Mouse (Mus musculus) myocyte (in vitro differentiated cells): ENCODE measurements around the gene Jdp2. TPM values are rescaled to one million over a fixed set of nuclear protein-coding genes. Genes with fewer than 3 reads are reported as not detected.

Experiments
- H3K27me3 ChIP-seq: one replicate; pipeline ENCODE4 v1.6.1; 2011; ENCODE audit not compliant: control insufficient read depth, insufficient read depth, insufficient read length
- H3K36me3 ChIP-seq: one replicate; pipeline ENCODE4 v1.6.1; 2011; ENCODE audit not compliant: control insufficient read depth, insufficient read depth
- H3K4me2 ChIP-seq: one replicate; pipeline ENCODE4 v1.6.1; 2011; ENCODE audit warnings: low read depth, control low read depth
- H3K4me3 ChIP-seq: one replicate; pipeline ENCODE4 v1.5.1; 2011; ENCODE audit warnings: mild to moderate bottlenecking, control low read depth, moderate library complexity
- H3K79me2 ChIP-seq: one replicate; pipeline ENCODE4 v1.6.1; 2011; ENCODE audit not compliant: control insufficient read depth, insufficient read depth
- H3ac ChIP-seq: one replicate; pipeline ENCODE4 v1.6.1; 2011; ENCODE audit not compliant: control insufficient read depth, insufficient read length
- CEBPB ChIP-seq: IDR thresholded peaks from 2 replicates; pipeline ENCODE4 v1.6.1; 2011; ENCODE audit warnings: mild to moderate bottlenecking, moderate library complexity; ENCODE audit not compliant: poor library complexity, insufficient read depth, severe bottlenecking
- E2F4 ChIP-seq: IDR thresholded peaks from one replicate; pipeline ENCODE4 v1.6.1; 2011; ENCODE audit warnings: mild to moderate bottlenecking, control low read depth, moderate library complexity; ENCODE audit not compliant: insufficient read depth
- MAX ChIP-seq: IDR thresholded peaks from one replicate; pipeline ENCODE4 v1.6.1; 2011; ENCODE audit warnings: low read depth, mild to moderate bottlenecking, control low read depth
- MYOD1 ChIP-seq, 3 experiments: IDR thresholded peaks; one replicate each; pipeline ENCODE4 v1.6.1; 2011; ENCODE audit warnings: control low read depth in 2 of 3, low read depth in 2 of 3, mild to moderate bottlenecking in 2 of 3, moderate library complexity in 1 of 3; ENCODE audit not compliant: insufficient read length in 2 of 3, control insufficient read depth in 1 of 3
- MYOG ChIP-seq, 3 experiments: IDR thresholded peaks; one replicate each; pipeline ENCODE4 v1.6.1; 2011; ENCODE audit warnings: control low read depth in 2 of 3, low read depth in 2 of 3, mild to moderate bottlenecking in 2 of 3; ENCODE audit not compliant: insufficient read length in 2 of 3, control insufficient read depth in 1 of 3, insufficient read depth in 1 of 3
- POLR2A ChIP-seq: IDR thresholded peaks from one replicate; pipeline ENCODE4 v1.6.1; 2011; ENCODE audit warnings: low read depth, mild to moderate bottlenecking, control low read depth, moderate library complexity; ENCODE audit not compliant: insufficient read length
- POLR2AphosphoS2 ChIP-seq: IDR thresholded peaks from one replicate; pipeline ENCODE4 v1.6.1; 2011; ENCODE audit warnings: low read depth, control low read depth; ENCODE audit not compliant: insufficient read length
- REST ChIP-seq: IDR thresholded peaks from one replicate; pipeline ENCODE4 v1.6.1; 2011; ENCODE audit warnings: mild to moderate bottlenecking, control low read depth, moderate library complexity; ENCODE audit not compliant: insufficient read depth, insufficient read length
- SRF ChIP-seq: IDR thresholded peaks from one replicate; pipeline ENCODE4 v1.6.1; 2011; ENCODE audit warnings: low read depth; ENCODE audit not compliant: control insufficient read depth, insufficient read length
- TCF12 ChIP-seq: IDR thresholded peaks from one replicate; pipeline ENCODE4 v1.6.1; 2011; ENCODE audit warnings: mild to moderate bottlenecking, control low read depth; ENCODE audit not compliant: poor library complexity, insufficient read depth, severe bottlenecking
- TCF3 ChIP-seq: IDR thresholded peaks from one replicate; pipeline ENCODE4 v1.6.1; 2011; ENCODE audit warnings: low read depth, control low read depth; ENCODE audit not compliant: insufficient read length
- USF1 ChIP-seq: IDR thresholded peaks from one replicate; pipeline ENCODE4 v1.6.1; 2011; ENCODE audit warnings: low read depth, mild to moderate bottlenecking, control low read depth, moderate library complexity
- polyA plus RNA-seq: library from polyadenylated mRNA; unstranded; fragments of >200 nt; fragmentation: generic; extraction: Trizol; gene quantifications from one replicate; pipeline ENCODE4 v1.2.1, GENCODE M21; 2012; ENCODE audit warnings: missing spikeins

Gene Jdp2
- 72.9 TPM for polyA plus RNA-seq

DNA sequence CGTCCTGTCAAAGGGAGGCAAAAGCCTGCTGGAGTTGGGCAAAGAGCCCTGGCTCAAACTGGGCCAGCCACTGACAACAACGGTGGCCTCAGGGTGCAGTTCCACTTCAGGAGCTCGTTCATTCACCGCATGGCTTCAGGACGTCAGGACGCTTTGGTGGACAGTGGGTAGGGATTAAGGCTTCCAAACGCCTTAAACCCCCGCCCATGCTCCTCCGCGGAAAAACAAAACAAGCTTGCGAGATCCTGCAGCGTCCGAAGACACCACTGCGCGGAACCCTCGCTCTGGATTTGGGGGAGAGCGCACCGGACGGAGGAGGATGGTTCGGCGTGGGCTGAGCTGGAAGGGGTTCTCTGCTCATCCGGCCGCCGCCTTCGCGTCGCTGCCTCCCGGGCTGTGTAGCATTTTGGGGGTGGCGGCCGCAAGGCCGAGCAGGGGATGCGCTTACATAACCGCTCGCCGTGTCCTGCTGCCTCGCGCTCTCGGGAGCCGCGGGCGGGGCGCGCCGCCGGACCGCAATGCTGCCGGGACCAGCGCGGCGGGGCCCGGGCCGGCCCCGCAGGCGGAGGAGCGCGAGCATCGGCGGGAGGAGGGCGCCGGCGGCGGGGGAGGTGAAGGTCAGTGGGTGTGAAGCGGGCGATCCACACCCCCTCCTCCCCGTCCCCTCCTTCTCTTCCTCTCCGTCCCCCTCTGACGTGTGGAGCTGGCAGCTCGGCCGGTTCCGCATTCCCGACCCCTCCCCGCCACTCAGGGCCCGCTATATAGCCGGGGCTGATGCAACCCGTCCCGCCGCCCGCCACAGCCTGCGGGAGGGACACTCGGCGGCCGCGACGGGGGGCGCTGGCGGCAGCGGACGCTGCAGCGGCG is at the start of gene Jdp2:
Gene Jdp2 (plus strand): TSS at position 417 of the 867 bp plus-strand sequence.
- Histone ChIP-seq H3K4me2 (peak within 1 kb of the TSS; percentile 99), H3ac (peak within 1 kb of the TSS; percentile 93), H3K4me3 (peak within 1 kb of the TSS; percentile 95), H3K27me3 (no peaks in the 10 kb centered on the region), H3K36me3 (no peaks in the 10 kb centered on the region), H3K79me2 (peaks cover 39% of the 10 kb centered on the region)
- TF ChIP-seq SRF: no peak
- TF ChIP-seq MYOD1 (IDR thresholded peaks at IDR 0.05; ENCODE audit: control insufficient read depth in 1 of 3, insufficient read length in 2 of 3, low read depth in 2 of 3): peak in 2 of 3 experiments; percentile 2 to 3
- TF ChIP-seq TCF12: no peak
- TF ChIP-seq CEBPB: peak; percentile 62; the same call in 1 of the 2 replicates
- TF ChIP-seq MAX: no peak
- TF ChIP-seq TCF3: no peak
- TF ChIP-seq E2F4: no peak
- TF ChIP-seq POLR2A: peak; percentile 68
- TF ChIP-seq USF1: no peak
- peak in 1 of 3 experiments; percentile 26 for TF ChIP-seq MYOG (IDR thresholded peaks at IDR 0.05; ENCODE audit: control insufficient read depth in 1 of 3, insufficient read depth in 1 of 3, insufficient read length in 2 of 3, low read depth in 2 of 3)
- TF ChIP-seq POLR2AphosphoS2: peak; percentile 64

DNA sequence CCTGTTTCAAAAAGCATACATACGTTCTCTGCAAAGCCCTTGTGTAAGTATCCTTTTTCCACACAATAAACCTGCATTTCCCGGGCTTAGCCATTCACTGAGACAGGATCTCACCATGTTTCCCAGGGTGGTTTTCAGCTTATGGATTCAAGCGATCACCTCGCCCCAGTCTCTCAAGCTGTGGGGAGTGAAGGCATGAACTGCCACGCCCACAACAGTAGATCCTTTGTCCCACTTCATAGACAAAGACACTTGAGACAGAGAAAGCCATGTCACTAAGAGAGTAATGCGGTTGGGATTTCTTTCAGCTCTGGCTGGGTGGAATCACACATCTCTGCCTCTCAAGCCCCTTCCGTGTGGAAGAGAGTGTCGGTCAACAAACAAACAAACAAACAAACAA is 49.2 kb upstream of the Jdp2 start:
- no peak for TF ChIP-seq POLR2A
- TF ChIP-seq MAX: no peak
- TF ChIP-seq MYOD1 (IDR thresholded peaks at IDR 0.05; ENCODE audit: control insufficient read depth in 1 of 3, insufficient read length in 2 of 3, low read depth in 2 of 3): no peak
- no peak for TF ChIP-seq USF1
- no peak for TF ChIP-seq TCF12
- no peak for TF ChIP-seq REST
- no peak for TF ChIP-seq POLR2AphosphoS2
- TF ChIP-seq MYOG (IDR thresholded peaks at IDR 0.05; ENCODE audit: control insufficient read depth in 1 of 3, insufficient read depth in 1 of 3, insufficient read length in 2 of 3, low read depth in 2 of 3): no peak
- no peak for TF ChIP-seq SRF
- no peak for TF ChIP-seq CEBPB
- no peak for TF ChIP-seq TCF3
- no peak for TF ChIP-seq E2F4
- Histone ChIP-seq H3ac (no peak overlapping the region), H3K4me2 (no peak overlapping the region), H3K4me3 (no peak overlapping the region), H3K36me3 (no peaks in the 10 kb centered on the region), H3K79me2 (no peaks in the 10 kb centered on the region), H3K27me3 (no peaks in the 10 kb centered on the region)

DNA sequence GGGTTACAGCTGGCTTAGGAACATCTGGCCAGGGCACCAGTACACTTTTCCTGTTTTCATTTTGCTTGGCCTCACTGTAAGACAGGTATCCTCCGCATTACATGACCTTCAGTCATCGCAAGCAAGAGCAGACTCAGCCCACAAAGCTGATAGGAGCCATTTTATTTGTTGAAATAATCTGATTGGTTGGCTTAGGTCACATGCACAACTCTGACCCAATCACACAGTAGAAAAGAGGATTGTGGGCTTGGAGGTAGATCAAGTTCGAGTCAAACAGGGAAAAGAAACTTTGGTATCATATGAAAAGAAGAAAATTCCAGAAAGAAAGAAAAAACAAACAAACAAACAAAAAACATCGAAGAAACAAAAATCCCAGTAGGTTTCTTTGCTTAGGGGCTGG is 48.4 kb upstream of the Jdp2 start:
- H3K4me3 ChIP-seq: no peak overlapping the region
- no peak overlapping the region for H3ac ChIP-seq
- H3K79me2 ChIP-seq: no peaks in the 10 kb centered on the region
- H3K27me3 ChIP-seq: no peaks in the 10 kb centered on the region
- no peaks in the 10 kb centered on the region for H3K36me3 ChIP-seq
- H3K4me2 ChIP-seq: no peak overlapping the region
- no peak for TF ChIP-seq REST
- no peak for TF ChIP-seq MYOD1 (IDR thresholded peaks at IDR 0.05; ENCODE audit: control insufficient read depth in 1 of 3, insufficient read length in 2 of 3, low read depth in 2 of 3)
- TF ChIP-seq MYOG (IDR thresholded peaks at IDR 0.05; ENCODE audit: control insufficient read depth in 1 of 3, insufficient read depth in 1 of 3, insufficient read length in 2 of 3, low read depth in 2 of 3): no peak
- TF ChIP-seq CEBPB: no peak
- TF ChIP-seq USF1: peak; percentile 70

DNA sequence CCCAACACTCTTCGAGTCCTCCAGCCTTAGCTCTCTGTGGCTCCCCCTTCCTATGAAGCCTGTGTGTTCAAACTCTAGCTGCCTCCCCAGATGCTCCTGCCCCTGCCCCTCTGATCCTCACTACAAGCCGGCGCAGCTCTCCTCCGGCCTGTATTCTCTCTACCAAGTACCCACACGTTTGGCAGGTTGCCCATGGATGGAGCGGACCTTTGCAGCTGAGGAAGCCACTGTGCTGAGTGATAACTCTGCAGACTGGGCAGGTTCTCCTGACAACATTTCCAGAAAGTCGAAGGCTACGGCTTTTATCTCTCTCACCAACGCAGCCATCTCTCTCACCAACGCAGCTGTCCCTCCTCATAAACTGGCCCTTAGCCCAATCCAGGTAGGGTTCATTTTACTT is 39.5 kb upstream of the Jdp2 start:
- no peaks in the 10 kb centered on the region for H3K27me3 ChIP-seq
- TF ChIP-seq POLR2AphosphoS2 (no peak), REST (no peak), E2F4 (no peak), TCF12 (no peak), USF1 (no peak), CEBPB (no peak), MYOG (IDR thresholded peaks at IDR 0.05; ENCODE audit: control insufficient read depth in 1 of 3, insufficient read depth in 1 of 3, insufficient read length in 2 of 3, low read depth in 2 of 3) (no peak), TCF3 (no peak), MAX (no peak), MYOD1 (IDR thresholded peaks at IDR 0.05; ENCODE audit: control insufficient read depth in 1 of 3, insufficient read length in 2 of 3, low read depth in 2 of 3) (no peak), POLR2A (no peak)
- H3K79me2 ChIP-seq: no peaks in the 10 kb centered on the region
- no peaks in the 10 kb centered on the region for H3K36me3 ChIP-seq
- H3K4me2 ChIP-seq: no peak overlapping the region
- H3ac ChIP-seq: no peak overlapping the region
- no peak overlapping the region for H3K4me3 ChIP-seq
